Mouse (Mus musculus): Measurements from ENCODE around the gene Cd96. TPM values are rescaled to one million over a fixed set of nuclear protein-coding genes. Genes with fewer than 3 reads are reported as not detected.

The Cd96 gene
- total RNA-seq, 2 experiments from 2014 or later: 0.23 TPM; not detected in 1

GRCm38 (mm10) chr16:46068000-46068399 is 52.1 kb downstream of the Cd96 start:
- DNase-seq (ENCODE audit: low spot score in 2 of 2): no peak

GRCm38 (mm10) chr16:46063278-46063677 is 56.8 kb downstream of the Cd96 start:
- intact Hi-C loops (cut with DNase I): no loop called here
- DNase-seq (ENCODE audit: low spot score in 2 of 2): no peak

More at GRCm38 (mm10) chr16:46068000-46068399, 52.1 kb downstream of the Cd96 start:
- intact Hi-C loops (cut with DNase I): no loop called here

- no peak for DNase-seq (ENCODE audit: low spot score in 2 of 2)
- intact Hi-C loops (cut with DNase I): no loop called here
These were observed 73.1 kb downstream of the Cd96 start for GRCm38 (mm10) chr16:46046906-46047305.

DNA sequence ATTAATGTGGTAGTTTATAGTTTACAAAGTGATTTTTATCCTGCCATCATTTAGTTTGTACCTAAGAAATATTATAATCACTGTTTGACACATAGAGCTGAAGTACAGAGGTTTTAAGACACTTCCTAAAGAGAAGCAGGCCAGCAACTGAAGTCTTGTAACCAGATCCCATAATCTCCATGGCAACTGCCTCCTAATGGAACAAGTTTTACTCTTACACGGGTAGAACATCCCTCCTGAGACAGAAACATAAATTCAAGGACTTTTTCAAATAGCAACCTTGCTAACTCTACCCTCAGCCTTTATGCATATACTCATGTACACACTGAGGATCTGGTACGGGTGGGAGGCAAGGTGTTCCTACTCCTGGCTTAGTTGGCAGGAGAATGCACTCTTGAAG is 83.8 kb downstream of the Cd96 start:
- intact Hi-C loops (cut with DNase I): no loop called here
- DNase-seq (ENCODE audit: low spot score in 2 of 2): no peak

- DNase-seq (ENCODE audit: low spot score in 2 of 2): no peak
- intact Hi-C loops (cut with DNase I): no loop called here
These were observed 86.2 kb downstream of the Cd96 start for GRCm38 (mm10) chr16:46033896-46034295.

- intact Hi-C loops (cut with DNase I): loop anchor here (2.0 to 10.0 kb wide), 3 partner anchors 32 to 266 kb away; no protein-coding TSS in a partner anchor
- DNase-seq (ENCODE audit: low spot score in 2 of 2): no peak
These were observed 97.0 kb downstream of the Cd96 start for GRCm38 (mm10) chr16:46022958-46023491.

GRCm38 (mm10) chr16:46022189-46022928 is 97.7 kb downstream of the Cd96 start:
- DNase-seq (ENCODE audit: low spot score in 2 of 2): peak; percentile 48 to 66
- intact Hi-C loops (cut with DNase I): loop anchor here (2.0 to 10.0 kb wide), 3 partner anchors 32 to 265 kb away; no protein-coding TSS in a partner anchor

GRCm38 (mm10) chr16:46021302-46021701 is 98.7 kb downstream of the Cd96 start:
- no peak for DNase-seq (ENCODE audit: low spot score in 2 of 2)
- intact Hi-C loops (cut with DNase I): loop anchor here (5.0 to 10.0 kb wide), 2 partner anchors 47 to 264 kb away; no protein-coding TSS in a partner anchor

DNA sequence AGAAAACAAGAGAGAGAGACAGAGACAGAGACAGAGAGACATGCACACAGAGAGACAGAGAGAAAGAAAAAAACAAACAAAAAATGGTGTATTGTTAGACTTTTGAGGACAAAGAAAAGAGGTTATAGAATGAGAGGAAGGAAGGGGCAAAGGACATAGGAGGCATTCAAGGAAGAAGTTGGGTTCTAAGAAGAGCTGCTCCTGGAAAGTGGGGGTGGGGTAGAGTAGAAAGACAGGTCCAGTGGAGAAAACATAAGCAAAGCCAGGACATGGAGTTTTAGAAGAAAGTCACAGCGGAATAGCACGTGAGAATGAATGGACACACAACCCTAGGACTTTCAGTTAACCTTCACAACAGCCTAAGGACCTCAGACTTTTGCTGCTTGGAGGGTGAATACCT is 99.7 kb downstream of the Cd96 start:
- intact Hi-C loops (cut with DNase I): loop anchor here (5.0 to 10.0 kb wide), 2 partner anchors 46 to 263 kb away; no protein-coding TSS in a partner anchor

DNA sequence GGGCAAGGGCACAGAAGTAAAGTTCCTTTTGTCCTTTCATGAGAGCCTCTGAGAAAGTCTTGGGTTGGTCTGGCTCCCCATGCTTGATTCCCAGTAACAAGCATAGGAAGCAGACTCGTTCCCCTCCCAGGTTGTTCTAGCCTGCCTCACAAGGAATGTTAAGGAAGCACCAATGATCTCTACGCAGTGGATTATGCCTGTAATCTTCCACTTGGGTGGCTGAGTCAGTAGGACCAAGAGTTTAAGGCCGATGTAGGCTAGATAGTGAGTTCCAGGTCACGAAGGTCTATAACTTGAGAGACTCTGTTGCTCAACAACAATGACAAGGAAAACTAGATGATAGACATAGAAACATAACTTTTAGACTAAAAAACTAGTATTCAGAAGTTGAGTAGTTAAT is 100.3 kb downstream of the Cd96 start:
- intact Hi-C loops (cut with DNase I): loop anchor here (5.0 to 10.0 kb wide), 2 partner anchors 45 to 262 kb away; no protein-coding TSS in a partner anchor
- no peak for DNase-seq (ENCODE audit: low spot score in 2 of 2)

More for the DNA sequence above, 99.7 kb downstream of the Cd96 start:
- DNase-seq (ENCODE audit: low spot score in 2 of 2): no peak

DNA sequence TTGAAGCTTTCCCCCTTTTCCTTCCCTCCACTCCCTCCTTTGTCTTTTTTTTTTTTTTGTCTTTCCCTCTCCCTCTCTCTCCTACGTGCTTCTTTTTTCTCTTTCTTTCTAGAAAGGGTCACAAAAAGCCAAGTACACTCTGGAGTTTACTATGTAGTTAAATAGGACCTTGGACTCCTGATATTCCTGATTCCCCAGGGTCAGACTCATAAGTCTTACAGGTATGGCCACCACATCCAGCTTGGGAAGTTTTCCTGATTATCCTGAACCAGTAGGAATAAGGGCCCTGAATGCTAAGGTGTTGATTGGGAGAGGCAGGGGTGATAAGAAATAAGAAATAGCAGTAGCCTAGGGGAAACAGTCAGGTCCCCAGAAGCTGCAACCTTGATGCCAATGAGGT is 100.7 kb downstream of the Cd96 start:
- no peak for DNase-seq (ENCODE audit: low spot score in 2 of 2)
- intact Hi-C loops (cut with DNase I): no loop called here

GRCm38 (mm10) chr16:46011696-46012095 is 108.4 kb downstream of the Cd96 start:
- no peak for DNase-seq (ENCODE audit: low spot score in 2 of 2)
- intact Hi-C loops (cut with DNase I): no loop called here

DNA sequence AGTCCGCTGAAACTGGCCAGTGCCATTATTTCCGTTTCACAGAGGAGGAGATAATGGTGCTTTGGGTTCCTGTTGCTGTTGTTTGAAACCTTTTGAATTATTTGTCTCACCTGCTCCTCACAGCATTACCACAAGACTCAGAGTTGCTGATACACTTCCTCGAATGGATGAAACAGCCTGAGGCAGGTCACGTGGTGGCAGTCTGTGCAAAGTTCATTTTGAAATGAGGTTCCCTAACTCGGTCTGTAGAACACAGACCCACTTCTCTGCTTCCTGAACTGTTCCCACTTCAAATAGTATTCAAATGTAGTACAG is 109.2 kb downstream of the Cd96 start:
- no peak for DNase-seq (ENCODE audit: low spot score in 2 of 2)
- intact Hi-C loops (cut with DNase I): no loop called here

DNA sequence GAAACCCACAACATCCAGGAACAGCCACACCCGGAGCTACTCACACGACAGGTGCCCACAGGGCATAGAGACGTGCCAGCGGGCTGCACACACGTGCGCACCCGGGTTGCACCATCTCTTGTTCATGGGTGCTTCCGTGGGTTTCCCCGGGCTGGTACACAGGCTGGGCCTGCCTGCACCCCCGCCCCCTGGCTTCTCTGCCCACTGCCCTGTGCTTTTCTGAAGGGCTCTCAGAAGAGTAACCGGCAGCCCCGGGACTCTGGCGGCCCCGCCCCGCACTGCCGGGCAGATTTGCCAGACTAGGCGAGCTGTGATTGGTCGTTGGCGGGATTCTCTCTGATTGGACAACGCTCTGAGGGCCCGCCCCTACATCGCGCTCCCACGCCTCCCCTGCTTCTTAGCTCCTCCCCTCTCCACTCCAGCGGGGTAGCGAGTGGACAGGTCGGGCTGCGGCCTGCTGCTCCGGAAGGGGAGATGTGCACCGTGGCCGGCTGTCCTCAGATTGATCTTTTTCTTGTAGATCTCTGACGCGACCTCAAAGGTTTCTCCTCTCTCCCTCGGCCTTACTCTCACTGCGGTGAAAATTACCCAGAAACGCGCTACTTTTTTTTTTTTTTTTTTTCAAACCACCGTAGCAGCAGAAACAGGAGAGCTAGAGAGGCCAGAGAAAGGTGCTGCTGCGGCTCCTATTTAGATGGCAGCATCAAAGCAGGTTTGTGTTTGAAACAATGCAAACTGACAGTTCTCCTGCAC is 109.7 kb downstream of the Cd96 start, which contains the start of gene Plcxd2:
Gene Plcxd2, minus strand, starts transcription at position 66 of the 753 bp plus-strand sequence.
- intact Hi-C loops (cut with DNase I): no loop called here
- DNase-seq (ENCODE audit: low spot score in 2 of 2): peak; percentile 93

- intact Hi-C loops (cut with DNase I): no loop called here
- DNase-seq (ENCODE audit: low spot score in 2 of 2): no peak
These were observed 110.3 kb downstream of the Cd96 start for GRCm38 (mm10) chr16:46009717-46010116.

DNA sequence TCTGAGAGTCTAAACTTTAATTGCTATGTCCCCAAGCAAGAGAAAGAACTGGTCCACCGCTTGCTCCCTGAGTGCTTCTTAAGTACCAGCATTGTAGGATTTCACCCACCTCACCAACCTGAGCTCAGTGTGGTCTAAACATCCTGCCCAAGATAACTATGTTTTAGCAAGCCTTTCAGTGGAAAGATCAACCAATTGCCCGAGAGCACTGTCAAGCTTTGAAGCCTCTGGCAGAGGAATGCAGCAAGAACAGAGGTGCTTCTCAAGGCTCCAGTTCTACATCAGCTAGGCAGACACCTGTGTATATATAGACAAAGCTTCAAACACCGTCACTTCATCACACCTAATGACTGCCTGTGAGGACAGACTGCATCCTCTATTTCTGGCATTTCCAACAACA is 111.3 kb downstream of the Cd96 start:
- no peak for DNase-seq (ENCODE audit: low spot score in 2 of 2)
- intact Hi-C loops (cut with DNase I): no loop called here

DNA sequence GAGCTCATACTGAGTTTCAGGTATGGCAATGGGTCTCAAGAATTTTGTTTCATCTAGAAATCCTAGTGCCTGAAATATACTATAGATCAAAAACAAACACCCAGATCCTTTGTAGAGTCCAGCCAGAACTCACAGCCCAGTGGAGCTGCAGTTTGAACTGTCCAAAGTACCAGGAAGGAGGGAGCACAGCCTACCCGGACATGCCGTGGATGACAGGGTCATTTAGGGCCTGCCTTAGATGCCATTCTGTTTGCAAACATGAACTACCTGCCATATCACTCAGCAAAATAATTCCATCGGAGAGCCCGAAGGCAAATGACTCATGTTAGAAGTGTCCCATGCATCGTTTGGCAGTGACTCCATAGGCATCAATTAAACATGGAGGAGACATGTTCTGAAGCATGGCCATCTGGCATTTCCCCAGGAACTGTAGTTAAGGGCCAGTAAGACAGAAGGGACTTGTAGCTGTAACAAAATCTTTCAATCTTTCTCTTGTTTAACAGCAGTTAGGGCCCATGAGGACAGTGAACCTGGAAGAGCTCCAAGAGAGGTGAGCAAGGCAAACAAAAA is 111.9 kb downstream of the Cd96 start:
- intact Hi-C loops (cut with DNase I): no loop called here
- DNase-seq (ENCODE audit: low spot score in 2 of 2): no peak

- DNase-seq (ENCODE audit: low spot score in 2 of 2): no peak
- intact Hi-C loops (cut with DNase I): no loop called here
These were observed 113.8 kb downstream of the Cd96 start for GRCm38 (mm10) chr16:46006261-46006660.

DNA sequence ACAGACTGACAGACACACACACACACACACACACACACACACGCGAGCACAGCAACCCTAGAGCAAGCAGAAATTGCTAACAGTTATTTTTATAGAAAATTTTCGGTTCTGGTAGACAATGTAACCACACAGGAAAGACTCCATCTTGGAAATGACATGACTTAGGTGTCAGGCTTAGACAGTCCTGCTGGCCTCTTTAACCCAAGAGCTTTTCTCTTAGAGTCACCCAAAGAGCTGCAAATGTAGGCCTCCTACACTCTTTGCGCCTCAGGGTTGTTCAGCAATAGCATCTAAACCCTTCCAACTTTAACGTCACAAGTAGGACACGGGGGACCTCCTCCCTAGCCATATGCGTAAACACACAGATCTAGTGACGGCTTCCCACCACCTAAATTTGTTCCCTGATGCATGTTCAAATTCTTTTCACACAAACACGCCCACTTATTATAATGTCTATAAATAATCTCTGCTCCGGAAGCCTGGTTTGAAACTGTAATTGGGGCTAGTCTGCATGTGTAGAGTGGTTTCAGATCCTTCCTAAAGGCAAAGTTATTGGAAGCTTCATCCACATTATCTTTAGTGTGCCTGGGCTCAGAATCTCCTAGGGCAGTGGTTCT is 118.4 kb downstream of the Cd96 start:
- intact Hi-C loops (cut with DNase I): no loop called here
- no peak for DNase-seq (ENCODE audit: low spot score in 2 of 2)

GRCm38 (mm10) chr16:46000976-46001375 is 119.1 kb downstream of the Cd96 start:
- intact Hi-C loops (cut with DNase I): no loop called here

More at GRCm38 (mm10) chr16:46000976-46001375, 119.1 kb downstream of the Cd96 start:
- no peak for DNase-seq (ENCODE audit: low spot score in 2 of 2)

Measured in left cerebral cortex, postnatal 36 days (tissue).